Mouse (Mus musculus): Measurements from ENCODE around the gene Ppp1r1a. TPM values are rescaled to one million over a fixed set of nuclear protein-coding genes. Genes with fewer than 3 reads are reported as not detected.

Gene Ppp1r1a
- 99.9 and 107 TPM in 2 replicates for polyA plus RNA-seq (2014; fragmentation: Nextera tagmentation; extraction: Ambion mirVana)

- peak; percentile 91 for ATAC-seq
- H3K4me1 ChIP-seq (ENCODE audit: control insufficient read depth, insufficient read depth, low read length) = peaks cover 15% of the 10 kb centered on the region
- WGBS = 0% methylated on average over 34 of the region's 36 CpGs
Observed at GRCm38 (mm10) chr15:103537822-103538213, at the start of gene Ppp1r1a. Gene Ppp1r1a (minus strand): TSS chr15:103538003.

GRCm38 (mm10) chr15:103585876-103586275 is 48.1 kb upstream of the Ppp1r1a start:
- H3K36me3 ChIP-seq (ENCODE audit: control insufficient read depth, insufficient read depth, low read length) = no peaks in the 10 kb centered on the region
- no peak overlapping the region for H3K4me2 ChIP-seq (ENCODE audit: low read length)
- DNase-seq (ENCODE audit: low spot score) (no peak), ATAC-seq (no peak)
- WGBS = 83% methylated on average over 2 of the region's 2 CpGs
- H3K4me3 ChIP-seq (ENCODE audit: low read depth, low read length) = no peak overlapping the region
- no peaks in the 10 kb centered on the region for H3K27me3 ChIP-seq (replicated peaks; ENCODE audit: control insufficient read depth, insufficient read depth, low read length)
- H3K9ac ChIP-seq (ENCODE audit: low read length) = no peak overlapping the region
- no peaks in the 10 kb centered on the region for H3K4me1 ChIP-seq (ENCODE audit: control insufficient read depth, insufficient read depth, low read length)
- no peak overlapping the region for H3K27ac ChIP-seq (ENCODE audit: low read depth, low read length)
- no peaks in the 10 kb centered on the region for H3K9me3 ChIP-seq (replicated peaks; ENCODE audit: control insufficient read depth, low read length)

More at GRCm38 (mm10) chr15:103537822-103538213, at the start of gene Ppp1r1a:
- Histone ChIP-seq H3K36me3 (ENCODE audit: control insufficient read depth, insufficient read depth, low read length) (no peaks in the 10 kb centered on the region; the same call in 1 of the 2 replicates), H3K9ac (ENCODE audit: low read length) (peak within 1 kb of the TSS; percentile 78), H3K27me3 (replicated peaks; ENCODE audit: control insufficient read depth, insufficient read depth, low read length) (no peaks in the 10 kb centered on the region; the same call in 1 of the 2 replicates), H3K4me3 (ENCODE audit: low read depth, low read length) (peak within 1 kb of the TSS; percentile 63), H3K9me3 (replicated peaks; ENCODE audit: control insufficient read depth, low read length) (no peaks in the 10 kb centered on the region), H3K4me2 (ENCODE audit: low read length) (peak within 1 kb of the TSS; percentile 72), H3K27ac (ENCODE audit: low read depth, low read length) (peak within 1 kb of the TSS; percentile 35)
- peak; percentile 86 for DNase-seq (ENCODE audit: low spot score)

- no peak within 1 kb of the TSS for H3K4me2 ChIP-seq (ENCODE audit: low read length)
- H3K36me3 ChIP-seq (ENCODE audit: control insufficient read depth, insufficient read depth, low read length) = no peaks in the 10 kb centered on the region
- no peak within 1 kb of the TSS for H3K4me3 ChIP-seq (ENCODE audit: low read depth, low read length)
- DNase-seq (ENCODE audit: low spot score) (no peak), ATAC-seq (no peak)
- H3K9me3 ChIP-seq (replicated peaks; ENCODE audit: control insufficient read depth, low read length) = no peaks in the 10 kb centered on the region
- no peaks in the 10 kb centered on the region for H3K4me1 ChIP-seq (ENCODE audit: control insufficient read depth, insufficient read depth, low read length)
- H3K27me3 ChIP-seq (replicated peaks; ENCODE audit: control insufficient read depth, insufficient read depth, low read length) = no peaks in the 10 kb centered on the region
- no peak within 1 kb of the TSS for H3K27ac ChIP-seq (ENCODE audit: low read depth, low read length)
- no peak within 1 kb of the TSS for H3K9ac ChIP-seq (ENCODE audit: low read length)
Observed at GRCm38 (mm10) chr15:103564981-103565380, 27.2 kb upstream of the Ppp1r1a start, which contains the start of gene Glycam1. Gene Glycam1 (minus strand): TSS chr15:103565081.

- H3K9ac ChIP-seq (ENCODE audit: low read length) = no peak overlapping the region
- H3K4me1 ChIP-seq (ENCODE audit: control insufficient read depth, insufficient read depth, low read length) = no peaks in the 10 kb centered on the region
- no peak overlapping the region for H3K27ac ChIP-seq (ENCODE audit: low read depth, low read length)
- no peaks in the 10 kb centered on the region for H3K36me3 ChIP-seq (ENCODE audit: control insufficient read depth, insufficient read depth, low read length)
- ATAC-seq = peak; percentile 81
- H3K4me2 ChIP-seq (ENCODE audit: low read length) = no peak overlapping the region
- H3K4me3 ChIP-seq (ENCODE audit: low read depth, low read length) = no peak overlapping the region
- no peaks in the 10 kb centered on the region for H3K9me3 ChIP-seq (replicated peaks; ENCODE audit: control insufficient read depth, low read length)
- DNase-seq (ENCODE audit: low spot score) = peak; percentile 85
- H3K27me3 ChIP-seq (replicated peaks; ENCODE audit: control insufficient read depth, insufficient read depth, low read length) = no peaks in the 10 kb centered on the region
- WGBS = 46% methylated on average over 3 of the region's 3 CpGs
Observed at GRCm38 (mm10) chr15:103552096-103552690, 14.4 kb upstream of the Ppp1r1a start.

GRCm38 (mm10) chr15:103551053-103551452 is 13.2 kb upstream of the Ppp1r1a start:
- no peaks in the 10 kb centered on the region for H3K36me3 ChIP-seq (ENCODE audit: control insufficient read depth, insufficient read depth, low read length)
- ATAC-seq (no peak), DNase-seq (ENCODE audit: low spot score) (no peak)
- no peak overlapping the region for H3K4me3 ChIP-seq (ENCODE audit: low read depth, low read length)
- no peak overlapping the region for H3K9ac ChIP-seq (ENCODE audit: low read length)
- H3K4me1 ChIP-seq (ENCODE audit: control insufficient read depth, insufficient read depth, low read length) = no peaks in the 10 kb centered on the region
- no peaks in the 10 kb centered on the region for H3K9me3 ChIP-seq (replicated peaks; ENCODE audit: control insufficient read depth, low read length)
- no peak overlapping the region for H3K27ac ChIP-seq (ENCODE audit: low read depth, low read length)
- 56% methylated on average over 1 of the region's 1 CpGs for WGBS
- no peaks in the 10 kb centered on the region for H3K27me3 ChIP-seq (replicated peaks; ENCODE audit: control insufficient read depth, insufficient read depth, low read length)
- H3K4me2 ChIP-seq (ENCODE audit: low read length) = no peak overlapping the region

- Histone ChIP-seq H3K9ac (ENCODE audit: low read length) (no peak overlapping the region), H3K27me3 (replicated peaks; ENCODE audit: control insufficient read depth, insufficient read depth, low read length) (no peaks in the 10 kb centered on the region), H3K27ac (ENCODE audit: low read depth, low read length) (no peak overlapping the region), H3K4me1 (ENCODE audit: control insufficient read depth, insufficient read depth, low read length) (no peaks in the 10 kb centered on the region), H3K4me2 (ENCODE audit: low read length) (no peak overlapping the region), H3K36me3 (ENCODE audit: control insufficient read depth, insufficient read depth, low read length) (no peaks in the 10 kb centered on the region), H3K9me3 (replicated peaks; ENCODE audit: control insufficient read depth, low read length) (no peaks in the 10 kb centered on the region), H3K4me3 (ENCODE audit: low read depth, low read length) (no peak overlapping the region)
- ATAC-seq (no peak), DNase-seq (ENCODE audit: low spot score) (no peak)
- WGBS = 96% methylated on average over 1 of the region's 1 CpGs
Observed at GRCm38 (mm10) chr15:103549475-103549874, 11.7 kb upstream of the Ppp1r1a start.

GRCm38 (mm10) chr15:103547983-103548382 is 10.2 kb upstream of the Ppp1r1a start:
- 85% methylated on average over 3 of the region's 3 CpGs for WGBS
- no peak overlapping the region for H3K27ac ChIP-seq (ENCODE audit: low read depth, low read length)
- H3K4me2 ChIP-seq (ENCODE audit: low read length) = no peak overlapping the region
- DNase-seq (ENCODE audit: low spot score) (no peak), ATAC-seq (no peak)
- H3K36me3 ChIP-seq (ENCODE audit: control insufficient read depth, insufficient read depth, low read length) = no peaks in the 10 kb centered on the region
- H3K27me3 ChIP-seq (replicated peaks; ENCODE audit: control insufficient read depth, insufficient read depth, low read length) = no peaks in the 10 kb centered on the region
- H3K4me3 ChIP-seq (ENCODE audit: low read depth, low read length) = no peak overlapping the region
- H3K9me3 ChIP-seq (replicated peaks; ENCODE audit: control insufficient read depth, low read length) = no peaks in the 10 kb centered on the region
- H3K4me1 ChIP-seq (ENCODE audit: control insufficient read depth, insufficient read depth, low read length) = no peaks in the 10 kb centered on the region
- no peak overlapping the region for H3K9ac ChIP-seq (ENCODE audit: low read length)

GRCm38 (mm10) chr15:103542526-103542925 is 4.7 kb upstream of the Ppp1r1a start:
- peaks cover 6% of the 10 kb centered on the region for H3K4me1 ChIP-seq (ENCODE audit: control insufficient read depth, insufficient read depth, low read length)
- no peak overlapping the region for H3K4me3 ChIP-seq (ENCODE audit: low read depth, low read length)
- no peaks in the 10 kb centered on the region; the same call in 1 of the 2 replicates for H3K27me3 ChIP-seq (replicated peaks; ENCODE audit: control insufficient read depth, insufficient read depth, low read length)
- H3K9ac ChIP-seq (ENCODE audit: low read length) = no peak overlapping the region
- H3K9me3 ChIP-seq (replicated peaks; ENCODE audit: control insufficient read depth, low read length) = no peaks in the 10 kb centered on the region
- H3K27ac ChIP-seq (ENCODE audit: low read depth, low read length) = no peak overlapping the region
- ATAC-seq = no peak
- H3K4me2 ChIP-seq (ENCODE audit: low read length) = no peak overlapping the region
- H3K36me3 ChIP-seq (ENCODE audit: control insufficient read depth, insufficient read depth, low read length) = no peaks in the 10 kb centered on the region
- no peak for DNase-seq (ENCODE audit: low spot score)

- Histone ChIP-seq H3K9ac (ENCODE audit: low read length) (no peak overlapping the region), H3K27ac (ENCODE audit: low read depth, low read length) (no peak overlapping the region), H3K4me3 (ENCODE audit: low read depth, low read length) (no peak overlapping the region), H3K9me3 (replicated peaks; ENCODE audit: control insufficient read depth, low read length) (no peaks in the 10 kb centered on the region), H3K4me1 (ENCODE audit: control insufficient read depth, insufficient read depth, low read length) (peaks cover 12% of the 10 kb centered on the region), H3K36me3 (ENCODE audit: control insufficient read depth, insufficient read depth, low read length) (no peaks in the 10 kb centered on the region), H3K4me2 (ENCODE audit: low read length) (no peak overlapping the region), H3K27me3 (replicated peaks; ENCODE audit: control insufficient read depth, insufficient read depth, low read length) (no peaks in the 10 kb centered on the region; the same call in 1 of the 2 replicates)
- no peak for DNase-seq (ENCODE audit: low spot score)
- ATAC-seq = no peak
- WGBS = 85% methylated on average over 1 of the region's 1 CpGs
Observed at GRCm38 (mm10) chr15:103540646-103541045, 2.8 kb upstream of the Ppp1r1a start.

Data from forebrain, embryonic 14.5 days (tissue).